ENCODE assay signal across 16 mouse cellular contexts in the genomic region with DNA sequence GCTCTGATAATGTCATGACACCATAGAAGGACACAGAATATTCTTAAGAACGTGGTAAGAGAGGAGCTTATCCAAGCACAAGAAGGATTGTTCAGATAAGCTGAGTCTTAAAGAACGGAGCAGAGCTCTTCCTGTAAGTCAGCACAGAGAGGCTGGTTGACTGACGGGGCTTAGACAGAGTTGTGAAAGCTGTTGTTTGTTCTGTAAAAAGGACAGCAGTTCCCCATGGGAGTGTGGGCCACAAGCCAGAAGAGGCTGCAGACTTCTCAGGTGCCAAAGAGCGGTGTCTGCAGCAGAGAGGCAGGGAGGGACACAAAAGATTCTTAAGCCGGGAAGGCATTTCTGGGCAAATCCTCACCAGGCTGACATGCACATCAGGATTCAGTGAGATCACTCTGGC. TPM values are rescaled to one million over a fixed set of nuclear protein-coding genes. Genes with fewer than 3 reads are reported as not detected.
DNase-seq lines count a peak whose midpoint lies in the region; ATAC-seq and TF ChIP-seq lines count a peak whose summit lies in the region.
"Had no signal": no experiment of that assay in that cellular context is flagged by ENCODE, and none has a peak within 500 bp of the region (broad histone marks: within the 10 kb centered on the region; RNA-seq: fewer than 3 reads in every experiment).

No protein-coding gene starts in this region.

- H3K27ac ChIP-seq in MEL (ENCODE audit: control insufficient read depth, low read depth, low read length): no peak overlapping the region
- H3K27ac ChIP-seq in cerebellum, adult 2 months (ENCODE audit: insufficient read depth, low read length): no peak overlapping the region
- H3K27ac ChIP-seq in intestine, embryonic 16.5 days (ENCODE audit: low read length): no peak overlapping the region
- H3K27ac ChIP-seq: hindbrain, embryonic 13.5 days; kidney, postnatal 0 days; limb, embryonic 12.5 days; macrophage; stomach, postnatal 0 days had no signal

- no peak for ATAC-seq in intestine, embryonic 16.5 days

- 33% methylated on average over 5 of the region's 5 CpGs for WGBS in cerebellum, adult 2 months
- WGBS in intestine, embryonic 16.5 days: 89% methylated on average over 5 of the region's 5 CpGs

- H3K4me2 ChIP-seq in intestine, embryonic 16.5 days (ENCODE audit: low read depth, low read length): no peak overlapping the region
- H3K4me2 ChIP-seq: hindbrain, embryonic 13.5 days; limb, embryonic 12.5 days had no signal

- no peak overlapping the region for H3K4me3 ChIP-seq in MEL (ENCODE audit: control insufficient read depth in 1 of 2, insufficient read depth in 1 of 2, low read depth in 2 of 2, low read length in 2 of 2)
- H3K4me3 ChIP-seq in cerebellum, adult 2 months (replicated peaks; ENCODE audit: insufficient read depth, low read depth, low read length): no peak overlapping the region
- H3K4me3 ChIP-seq in intestine, embryonic 16.5 days (ENCODE audit: low read length): no peak overlapping the region
- H3K4me3 ChIP-seq: hindbrain, embryonic 13.5 days; limb, embryonic 12.5 days had no signal

- H3K27me3 ChIP-seq in MEL (ENCODE audit: control insufficient read depth in 1 of 2, insufficient read depth in 2 of 2, low read length in 2 of 2): no peaks in the 10 kb centered on the region
- no peaks in the 10 kb centered on the region for H3K27me3 ChIP-seq in cerebellum, adult 2 months (ENCODE audit: control insufficient read depth, insufficient read depth, low read length)
- H3K27me3 ChIP-seq in intestine, embryonic 16.5 days (replicated peaks; ENCODE audit: control insufficient read depth, insufficient read depth, low read length): no peaks in the 10 kb centered on the region
- H3K27me3 ChIP-seq: CH12.LX; hindbrain, embryonic 13.5 days; limb, embryonic 12.5 days had no signal

- peaks cover 13 to 14% of the 10 kb centered on the region in 2 experiments for H3K36me3 ChIP-seq in MEL (ENCODE audit: control insufficient read depth in 1 of 2, insufficient read depth in 2 of 2, low read length in 2 of 2)
- H3K36me3 ChIP-seq in intestine, embryonic 16.5 days (ENCODE audit: control insufficient read depth, insufficient read depth, low read length): 0 out of 2 replicates have a peak, but pooled peaks cover 5% of the 10 kb centered on the region

- peaks cover 9 to 10% of the 10 kb centered on the region in 2 experiments; a peak in 2 of 4 replicates for H3K4me1 ChIP-seq in MEL (ENCODE audit: control insufficient read depth in 1 of 2, insufficient read depth in 2 of 2, low read length in 2 of 2)
- H3K4me1 ChIP-seq in cerebellum, adult 2 months (ENCODE audit: control insufficient read depth, insufficient read depth, low read length): peaks cover 5% of the 10 kb centered on the region
- H3K4me1 ChIP-seq in intestine, embryonic 16.5 days (ENCODE audit: control insufficient read depth, insufficient read depth, low read length): no peaks in the 10 kb centered on the region

- TF ChIP-seq CTCF in MEL (IDR thresholded peaks at IDR 0.05 in 2 of 3, conservative IDR thresholded peaks at IDR 0.05 in 1 of 3; ENCODE audit: control insufficient read depth in 1 of 3, insufficient read depth in 1 of 3, low read depth in 2 of 3, low read length in 3 of 3, poor library complexity in 1 of 3, severe bottlenecking in 1 of 3): no peak
- TF ChIP-seq CTCF in cerebellum, adult 2 months (IDR thresholded peaks at IDR 0.05; ENCODE audit: borderline replicate concordance, insufficient read depth, low read depth, low read length): no peak

- H3K9me3 ChIP-seq in MEL (replicated peaks; ENCODE audit: insufficient read depth, low read length): no peaks in the 10 kb centered on the region
- no peaks in the 10 kb centered on the region for H3K9me3 ChIP-seq in intestine, embryonic 16.5 days (ENCODE audit: control insufficient read depth, low read length)
- H3K9me3 ChIP-seq: hindbrain, embryonic 13.5 days; limb, embryonic 12.5 days had no signal

- no peak for TF ChIP-seq EP300 in MEL (IDR thresholded peaks at IDR 0.05; ENCODE audit: low read depth in 1 of 2, low read length in 2 of 2)

- H3K79me2 ChIP-seq in MEL (ENCODE audit: control insufficient read depth, insufficient read depth, low read length, poor library complexity): peaks cover 28% of the 10 kb centered on the region

- no peak for TF ChIP-seq RAD21 in MEL (IDR thresholded peaks at IDR 0.05; ENCODE audit: low read depth, low read length)

- no peak for TF ChIP-seq POLR2A in MEL (IDR thresholded peaks at IDR 0.05; ENCODE audit: control insufficient read depth in 1 of 2, insufficient read depth in 1 of 2, low read depth in 1 of 2, low read length in 2 of 2, poor library complexity in 1 of 2)
- no peak for TF ChIP-seq POLR2A in cerebellum, adult 2 months (IDR thresholded peaks at IDR 0.05; ENCODE audit: borderline replicate concordance, insufficient read depth, low read length)

- no peak overlapping the region for H3K9ac ChIP-seq in MEL (ENCODE audit: control insufficient read depth, low read depth, low read length, poor library complexity, severe bottlenecking)
- no peak overlapping the region for H3K9ac ChIP-seq in intestine, embryonic 16.5 days (ENCODE audit: low read depth, low read length)
- H3K9ac ChIP-seq: hindbrain, embryonic 13.5 days; limb, embryonic 12.5 days had no signal

- peak; percentile 15 to 27 for DNase-seq in heart, adult 18-20 months
- DNase-seq in heart, postnatal 4 days: no peak
- peak; percentile 17 for DNase-seq in MEL (ENCODE audit: low read depth, low spot score)
- DNase-seq in cerebellum, adult 2 months: peak; percentile 29 to 35
- DNase-seq in layer of hippocampus, adult 8-10 months (ENCODE audit: low spot score in 2 of 2): peak; percentile 22 to 37
- DNase-seq in neural tube, embryonic 10.5 days (ENCODE audit: extremely low spot score, low spot score): no peak
- no peak for DNase-seq in testis, postnatal 10 days (ENCODE audit: low spot score)
- DNase-seq: retina, postnatal 1 day had no signal

TF ChIP-seq in MEL, 35 proteins besides CTCF, POLR2A, EP300 and RAD21:
- TF ChIP-seq CHD2 (IDR thresholded peaks at IDR 0.05; ENCODE audit: low read length): no peak
- no peak for TF ChIP-seq CHD1 (IDR thresholded peaks at IDR 0.05; ENCODE audit: low read depth, low read length)
- TF ChIP-seq RCOR1 (IDR thresholded peaks at IDR 0.05; ENCODE audit: low read depth, low read length): no peak
- TF ChIP-seq GABPA (IDR thresholded peaks at IDR 0.05; ENCODE audit: low read depth, low read length): no peak
- no peak for TF ChIP-seq ZMIZ1 (IDR thresholded peaks at IDR 0.05; ENCODE audit: low read depth, low read length)
- TF ChIP-seq MAX (IDR thresholded peaks at IDR 0.05; ENCODE audit: low read length): no peak
- TF ChIP-seq NRF1 (IDR thresholded peaks at IDR 0.05; ENCODE audit: insufficient read depth, low read depth, low read length, poor library complexity, severe bottlenecking): no peak
- TF ChIP-seq NELFE (IDR thresholded peaks at IDR 0.05; ENCODE audit: low read depth, low read length): no peak
- TF ChIP-seq GATA1 (IDR thresholded peaks at IDR 0.05; ENCODE audit: low read depth, low read length): no peak
- TF ChIP-seq JUND (IDR thresholded peaks at IDR 0.05; ENCODE audit: low read depth, low read length): no peak

RNA-seq across cellular contexts. Expression of a gene that starts 7.6 kb away (rescaled TPM):
- 10 to 100 TPM; 15.2 to 15.6 TPM for total RNA-seq in heart, adult 18-20 months (2021)
- 10 to 100 TPM; 28.3 to 36.3 TPM for total RNA-seq in heart, postnatal 4 days (2021)
- total RNA-seq in MEL (2012; rRNA removed): 50.9 and 54.7 TPM in 2 replicates
- polyA plus RNA-seq in MEL (2012; ENCODE audit: insufficient read depth in 1 of 2, insufficient read length in 2 of 2, low read depth in 1 of 2, low replicate concordance in 2 of 2, missing spikeins in 1 of 2): 10 to 100 TPM in 1 of 2 experiments, not detected in 1; 45.3 TPM
- 25.6 and 26.4 TPM in 2 replicates for polyA plus RNA-seq in cerebellum, adult 2 months (2012; rRNA removed)
- 10 to 100 TPM; 30.6 to 34.0 (median 33.0) TPM for total RNA-seq in layer of hippocampus, adult 8-10 months (2022)
- polyA plus RNA-seq in intestine, embryonic 16.5 days (2015; fragmentation: Nextera tagmentation; extraction: Ambion mirVana): 55.9 and 59.3 TPM in 2 replicates

RNA-seq across cellular contexts. Expression of a gene that starts 7.8 kb away (rescaled TPM):
- 10 to 100 TPM in 1 of 2 experiments, 1 to 10 TPM in 1; 7.1 to 13.0 TPM for total RNA-seq in heart, adult 18-20 months (2021)
- 10 to 100 TPM; 12.7 to 14.3 TPM for total RNA-seq in heart, postnatal 4 days (2021)
- 39.1 and 39.9 TPM in 2 replicates for total RNA-seq in MEL (2012; rRNA removed)
- 10 to 100 TPM in 1 of 2 experiments, not detected in 1; 48.4 TPM for polyA plus RNA-seq in MEL (2012; ENCODE audit: insufficient read depth in 1 of 2, insufficient read length in 2 of 2, low read depth in 1 of 2, low replicate concordance in 2 of 2, missing spikeins in 1 of 2)
- polyA plus RNA-seq in cerebellum, adult 2 months (2012; rRNA removed): 12.8 and 13.1 TPM in 2 replicates
- total RNA-seq in layer of hippocampus, adult 8-10 months (2022): 10 to 100 TPM; 21.8 to 25.7 (median 23.6) TPM
- polyA plus RNA-seq in intestine, embryonic 16.5 days (2015; fragmentation: Nextera tagmentation; extraction: Ambion mirVana): 16.6 and 18.0 TPM in 2 replicates

RNA-seq across cellular contexts. Expression of a gene that starts 18.6 kb away (rescaled TPM):
- not detected for total RNA-seq in heart, adult 18-20 months (2021)
- total RNA-seq in heart, postnatal 4 days (2021): not detected
- total RNA-seq in MEL (2012; rRNA removed): 0.23 and 0.69 TPM in 2 replicates
- under 1 TPM in 1 of 2 experiments, not detected in 1; 0.67 TPM for polyA plus RNA-seq in MEL (2012; ENCODE audit: insufficient read depth in 1 of 2, insufficient read length in 2 of 2, low read depth in 1 of 2, low replicate concordance in 2 of 2, missing spikeins in 1 of 2)
- 8.8 and 9.2 TPM in 2 replicates for polyA plus RNA-seq in cerebellum, adult 2 months (2012; rRNA removed)
- 1 to 10 TPM in 1 of 4 experiments, under 1 TPM in 3; 0.70 to 1.2 (median 0.87) TPM for total RNA-seq in layer of hippocampus, adult 8-10 months (2022)
- 0.18 and 0.40 TPM in 2 replicates for polyA plus RNA-seq in intestine, embryonic 16.5 days (2015; fragmentation: Nextera tagmentation; extraction: Ambion mirVana)
- total RNA-seq: granulocyte monocyte progenitor cell, adult 5-6 weeks had no signal
- polyA plus RNA-seq: macrophage had no signal

RNA-seq across cellular contexts. Expression of a gene that starts 49.2 kb away (rescaled TPM):
- 10 to 100 TPM; 11.4 to 12.3 TPM for total RNA-seq in heart, adult 18-20 months (2021)
- 10 to 100 TPM; 11.3 to 11.9 TPM for total RNA-seq in heart, postnatal 4 days (2021)
- total RNA-seq in MEL (2012; rRNA removed): 6.7 and 7.5 TPM in 2 replicates
- polyA plus RNA-seq in MEL (2012; ENCODE audit: insufficient read depth in 1 of 2, insufficient read length in 2 of 2, low read depth in 1 of 2, low replicate concordance in 2 of 2, missing spikeins in 1 of 2): 1 to 10 TPM in 1 of 2 experiments, not detected in 1; 6.5 TPM
- polyA plus RNA-seq in cerebellum, adult 2 months (2012; rRNA removed): 10.9 and 11.7 TPM in 2 replicates
- total RNA-seq in layer of hippocampus, adult 8-10 months (2022): 10 to 100 TPM; 12.2 to 17.3 (median 14.7) TPM
- polyA plus RNA-seq in intestine, embryonic 16.5 days (2015; fragmentation: Nextera tagmentation; extraction: Ambion mirVana): 13.2 and 13.4 TPM in 2 replicates

Comparison
In these comparisons a context has a peak if more than half of its experiments do, and no peak if none do; other contexts are left out.
1. DNase-seq: peak in heart, adult 18-20 months (2 of 2), MEL (single experiment), cerebellum, adult 2 months (2 of 2) and layer of hippocampus, adult 8-10 months (2 of 2); none in heart, postnatal 4 days (single experiment), neural tube, embryonic 10.5 days (single experiment) and testis, postnatal 10 days (single experiment).